Mouse (Mus musculus) heart, postnatal 0 days (tissue): ENCODE measurements around the gene Tppp2. TPM values are rescaled to one million over a fixed set of nuclear protein-coding genes. Genes with fewer than 3 reads are reported as not detected.

Experiments used
- ATAC-seq: fragments of 200-750 bp; cut with Nextera tagmentation; 2 replicates; pipeline ENCODE4 v1.8.0; 2017; ENCODE audit warnings: low read depth, moderate number of reproducible peaks, moderate library complexity; ENCODE audit not compliant: insufficient read depth
- DNase-seq: peaks from one replicate; pipeline ENCODE4 v3.0.0-alpha.2; 2016; ENCODE audit warnings: low spot score
- H3K27ac ChIP-seq: fragments of 300-500 bp; sonication (generic); 2 replicates; pipeline ENCODE4 v1.5.1; 2014; ENCODE audit warnings: low read depth, mild to moderate bottlenecking
- H3K27me3 ChIP-seq: fragments of 300-500 bp; sonication (generic); 2 replicates; pipeline ENCODE4 v1.6.1; 2014; ENCODE audit warnings: low read length, mixed read lengths; ENCODE audit not compliant: control insufficient read depth, insufficient read depth
- H3K36me3 ChIP-seq: fragments of 300-500 bp; sonication (generic); replicated peaks from 2 replicates; pipeline ENCODE4 v1.6.1; 2014; ENCODE audit warnings: low read length, mixed read lengths; ENCODE audit not compliant: control insufficient read depth, insufficient read depth
- H3K4me1 ChIP-seq: fragments of 300-500 bp; sonication (generic); 2 replicates; pipeline ENCODE4 v1.6.1; 2014; ENCODE audit warnings: antibody characterized with exemption; ENCODE audit not compliant: control insufficient read depth, insufficient read depth
- H3K4me2 ChIP-seq: fragments of 300-500 bp; sonication (generic); 2 replicates; pipeline ENCODE4 v1.6.1; 2014; ENCODE audit warnings: low read depth, mild to moderate bottlenecking, low read length, moderate library complexity
- H3K4me3 ChIP-seq: fragments of 300-500 bp; sonication (generic); 2 replicates; pipeline ENCODE4 v1.5.1; 2014; ENCODE audit warnings: low read depth, low read length
- H3K9ac ChIP-seq: fragments of 300-500 bp; sonication (generic); replicated peaks from 2 replicates; pipeline ENCODE4 v1.6.1; 2014; ENCODE audit warnings: low read depth, low read length, mixed read lengths
- H3K9me3 ChIP-seq: fragments of 300-500 bp; sonication (generic); replicated peaks from 2 replicates; pipeline ENCODE4 v1.6.1; 2016; ENCODE audit warnings: low read length; ENCODE audit not compliant: control insufficient read depth
- CTCF ChIP-seq: IDR thresholded peaks from 2 replicates; pipeline ENCODE4 v1.5.1; 2016; ENCODE audit warnings: antibody characterized with exemption, control low read depth, low read depth
- EP300 ChIP-seq: IDR thresholded peaks from 2 replicates; pipeline ENCODE4 v1.6.1; 2016; ENCODE audit warnings: antibody characterized with exemption, low read depth
- WGBS: fragments of 180-500 bp; shearing (Covaris S2); extraction: QIAGEN DNeasy Blood & Tissue Kit; methylation state at CpG from one replicate; pipeline ENCODE4 v1.1.7; 2014; 5-methylcytosine and 5-hydroxymethylcytosine counted together
- polyA plus RNA-seq: library from polyadenylated mRNA; unstranded; fragments of >200 nt; fragmentation: Nextera tagmentation; extraction: Ambion mirVana; gene quantifications from 2 replicates; pipeline ENCODE4 v1.2.1, GENCODE M21; 2015
- total RNA-seq: library from RNA; depleted of rRNA; stranded (reverse); fragments of >200 nt; gene quantifications from 2 replicates; pipeline ENCODE4 v1.2.3, GENCODE M21; 2014; ENCODE audit warnings: low replicate concordance

The Tppp2 gene
- total and polyA plus RNA-seq, 2 experiments from 2014 or later: not detected

GRCm38 (mm10) chr14:51929309-51929943 is 11.2 kb downstream of the Tppp2 start:
- no peaks in the 10 kb centered on the region for H3K36me3 ChIP-seq
- H3K27ac ChIP-seq: peak overlapping the region; percentile 44
- no peaks in the 10 kb centered on the region for H3K9me3 ChIP-seq
- ATAC-seq (peak; percentile 72), DNase-seq (peak; percentile 51)
- WGBS: 62% methylated on average over 8 of the region's 8 CpGs
- H3K9ac ChIP-seq: no peak overlapping the region
- no peaks in the 10 kb centered on the region for H3K27me3 ChIP-seq
- TF ChIP-seq EP300 (no peak), CTCF (no peak)
- 0 out of 2 replicates have a peak overlapping the region, but pooled peaks have one; percentile 27 for H3K4me2 ChIP-seq
- H3K4me3 ChIP-seq: no peak overlapping the region
- peaks cover 5% of the 10 kb centered on the region; the same call in 1 of the 2 replicates for H3K4me1 ChIP-seq

DNA sequence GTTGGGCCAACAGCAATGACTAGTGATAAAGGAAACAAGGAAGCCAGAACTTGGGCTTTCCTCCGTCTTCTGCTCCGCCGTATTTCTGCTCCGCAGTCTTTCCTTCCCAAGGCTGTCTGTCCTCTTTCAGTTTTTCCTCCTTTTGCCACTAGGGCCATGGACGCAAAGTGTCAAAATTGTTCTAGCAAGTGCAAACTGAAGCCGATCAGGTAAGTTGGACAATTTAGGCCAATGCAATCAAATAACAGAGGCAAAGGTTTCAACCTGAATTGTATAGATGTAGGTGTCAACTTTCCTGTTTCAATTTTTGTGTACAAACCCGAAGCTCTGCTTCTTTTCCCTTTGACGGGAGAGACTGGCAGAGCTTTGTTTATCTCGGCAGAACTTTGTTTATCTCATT is 11.7 kb downstream of the Tppp2 start:
- Histone ChIP-seq H3K4me3 (no peak overlapping the region), H3K27me3 (no peaks in the 10 kb centered on the region), H3K27ac (peak overlapping the region; percentile 44; the same call in 1 of the 2 replicates), H3K9me3 (no peaks in the 10 kb centered on the region; the same call in 1 of the 2 replicates), H3K4me2 (0 out of 2 replicates have a peak overlapping the region, but pooled peaks have one; percentile 27), H3K36me3 (no peaks in the 10 kb centered on the region), H3K9ac (no peak overlapping the region), H3K4me1 (peaks cover 5% of the 10 kb centered on the region; the same call in 1 of the 2 replicates)
- ATAC-seq (no peak), DNase-seq (no peak)
- WGBS: 54% methylated on average over 9 of the region's 9 CpGs
- TF ChIP-seq CTCF: no peak
- no peak for TF ChIP-seq EP300

DNA sequence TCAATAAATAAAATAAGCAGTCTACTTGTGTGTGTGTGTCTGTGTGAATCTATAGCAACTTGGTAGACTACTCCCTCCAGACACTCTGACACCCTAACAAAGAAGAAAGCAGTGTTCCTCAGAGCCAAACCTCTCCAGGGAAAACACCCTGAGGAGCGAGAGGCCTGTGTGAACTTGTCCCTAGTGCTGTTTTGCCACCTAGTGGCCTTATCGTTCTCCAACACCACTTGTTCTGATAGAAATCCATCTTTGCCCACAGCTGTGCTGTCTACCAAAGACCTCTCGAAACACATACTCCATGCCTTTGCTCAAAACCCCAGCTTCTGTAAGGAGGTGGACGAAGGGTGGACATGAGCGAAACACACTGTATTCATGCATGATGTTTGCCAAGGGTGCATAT is 12.6 kb downstream of the Tppp2 start:
- no peak overlapping the region for H3K27ac ChIP-seq
- peak; percentile 81 for ATAC-seq

GRCm38 (mm10) chr14:51932092-51933020 is 14.1 kb downstream of the Tppp2 start:
- peaks cover 5% of the 10 kb centered on the region; the same call in 1 of the 2 replicates for H3K9me3 ChIP-seq
- no peak overlapping the region for H3K4me3 ChIP-seq
- 65% methylated on average over 10 of the region's 10 CpGs for WGBS
- DNase-seq: no peak
- no peak overlapping the region for H3K4me2 ChIP-seq
- no peaks in the 10 kb centered on the region for H3K36me3 ChIP-seq
- no peaks in the 10 kb centered on the region for H3K27me3 ChIP-seq
- TF ChIP-seq EP300: no peak
- TF ChIP-seq CTCF: no peak
- H3K9ac ChIP-seq: no peak overlapping the region
- no peak overlapping the region for H3K27ac ChIP-seq
- ATAC-seq: no peak
- H3K4me1 ChIP-seq: peaks cover 5% of the 10 kb centered on the region; the same call in 1 of the 2 replicates

More for the DNA sequence above, 12.6 kb downstream of the Tppp2 start:
- Histone ChIP-seq H3K27me3 (no peaks in the 10 kb centered on the region), H3K4me3 (no peak overlapping the region), H3K9ac (no peak overlapping the region), H3K9me3 (peaks cover 5% of the 10 kb centered on the region; the same call in 1 of the 2 replicates), H3K36me3 (no peaks in the 10 kb centered on the region), H3K4me1 (peaks cover 5% of the 10 kb centered on the region; the same call in 1 of the 2 replicates), H3K4me2 (no peak overlapping the region)
- 24% methylated on average over 5 of the region's 5 CpGs for WGBS
- no peak for TF ChIP-seq EP300
- TF ChIP-seq CTCF: peak; percentile 94
- peak; percentile 82 for DNase-seq

DNA sequence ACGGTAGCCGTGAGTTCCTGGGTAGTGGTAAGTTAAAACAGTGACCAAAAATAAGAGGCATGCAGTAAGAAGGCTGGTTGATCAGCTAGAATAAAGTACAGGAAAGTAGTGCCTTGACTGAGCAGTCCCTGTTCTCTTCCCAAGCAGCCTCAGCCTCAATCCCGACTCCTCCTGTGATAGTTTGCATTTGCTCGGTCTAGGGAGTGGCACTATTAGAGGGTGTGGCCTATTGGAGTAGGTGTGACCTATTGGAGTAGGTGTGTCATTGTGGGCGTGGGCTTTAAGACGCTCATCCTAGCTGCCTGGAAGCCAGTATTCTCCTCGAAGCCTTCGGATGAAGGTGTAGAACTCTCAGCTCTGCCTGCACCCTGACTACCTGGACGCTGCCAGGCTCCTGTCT is 20.8 kb downstream of the Tppp2 start:
- ATAC-seq (no peak), DNase-seq (no peak)
- Histone ChIP-seq H3K4me1 (no peaks in the 10 kb centered on the region), H3K9ac (no peak overlapping the region), H3K9me3 (peaks cover 5% of the 10 kb centered on the region), H3K4me3 (no peak overlapping the region), H3K36me3 (no peaks in the 10 kb centered on the region), H3K27me3 (no peaks in the 10 kb centered on the region), H3K27ac (no peak overlapping the region), H3K4me2 (no peak overlapping the region)
- 84% methylated on average over 9 of the region's 9 CpGs for WGBS
- no peak for TF ChIP-seq CTCF
- TF ChIP-seq EP300: no peak
